Mouse (Mus musculus) heart, embryonic 15.5 days (tissue): ENCODE results near the gene Nif3l1. TPM values are rescaled to one million over a fixed set of nuclear protein-coding genes. Genes with fewer than 3 reads are reported as not detected.

Experiments
- ATAC-seq: fragments of 200-750 bp; cut with Nextera tagmentation; replicated peaks from 2 replicates; pipeline ENCODE4 v1.8.0; 2017; ENCODE audit warnings: low read depth, moderate TSS enrichment; ENCODE audit not compliant: insufficient number of reproducible peaks, insufficient read depth, low FRiP score
- H3K27ac ChIP-seq: fragments of 300-500 bp; sonication (generic); 2 replicates; pipeline ENCODE4 v1.5.1; 2015; ENCODE audit warnings: mild to moderate bottlenecking, inconsistent platforms
- H3K27me3 ChIP-seq: fragments of 300-500 bp; sonication (generic); 2 replicates; pipeline ENCODE4 v1.6.1; 2015; ENCODE audit warnings: inconsistent platforms
- H3K36me3 ChIP-seq: fragments of 300-500 bp; sonication (generic); 2 replicates; pipeline ENCODE4 v1.6.1; 2015; ENCODE audit warnings: mild to moderate bottlenecking, inconsistent platforms
- H3K4me1 ChIP-seq: fragments of 300-500 bp; sonication (generic); replicated peaks from 2 replicates; pipeline ENCODE4 v1.6.1; 2015; ENCODE audit warnings: inconsistent platforms
- H3K4me2 ChIP-seq: fragments of 300-500 bp; sonication (generic); 2 replicates; pipeline ENCODE4 v1.6.1; 2015; ENCODE audit warnings: inconsistent platforms, mild to moderate bottlenecking, moderate library complexity
- H3K4me3 ChIP-seq: fragments of 300-500 bp; sonication (generic); 2 replicates; pipeline ENCODE4 v1.5.1; 2015; ENCODE audit warnings: mild to moderate bottlenecking, inconsistent platforms
- H3K9ac ChIP-seq: fragments of 300-500 bp; sonication (generic); 2 replicates; pipeline ENCODE4 v1.6.1; 2015; ENCODE audit warnings: mild to moderate bottlenecking, inconsistent platforms
- H3K9me3 ChIP-seq: fragments of 300-500 bp; sonication (generic); replicated peaks from 2 replicates; pipeline ENCODE4 v1.6.1; 2016; ENCODE audit warnings: inconsistent platforms
- WGBS: fragments of 180-500 bp; shearing (Covaris S2); methylation state at CpG from one replicate; pipeline ENCODE4 v1.1.7; 2015; ENCODE audit warnings: mixed read lengths; 5-methylcytosine and 5-hydroxymethylcytosine counted together
- polyA plus RNA-seq: library from polyadenylated mRNA; unstranded; fragments of >200 nt; fragmentation: Nextera tagmentation; extraction: Ambion mirVana; gene quantifications from 2 replicates; pipeline ENCODE4 v1.2.1, GENCODE M21; 2015

Gene Nif3l1
- polyA plus RNA-seq: 21.2 and 25.0 TPM in 2 replicates

DNA sequence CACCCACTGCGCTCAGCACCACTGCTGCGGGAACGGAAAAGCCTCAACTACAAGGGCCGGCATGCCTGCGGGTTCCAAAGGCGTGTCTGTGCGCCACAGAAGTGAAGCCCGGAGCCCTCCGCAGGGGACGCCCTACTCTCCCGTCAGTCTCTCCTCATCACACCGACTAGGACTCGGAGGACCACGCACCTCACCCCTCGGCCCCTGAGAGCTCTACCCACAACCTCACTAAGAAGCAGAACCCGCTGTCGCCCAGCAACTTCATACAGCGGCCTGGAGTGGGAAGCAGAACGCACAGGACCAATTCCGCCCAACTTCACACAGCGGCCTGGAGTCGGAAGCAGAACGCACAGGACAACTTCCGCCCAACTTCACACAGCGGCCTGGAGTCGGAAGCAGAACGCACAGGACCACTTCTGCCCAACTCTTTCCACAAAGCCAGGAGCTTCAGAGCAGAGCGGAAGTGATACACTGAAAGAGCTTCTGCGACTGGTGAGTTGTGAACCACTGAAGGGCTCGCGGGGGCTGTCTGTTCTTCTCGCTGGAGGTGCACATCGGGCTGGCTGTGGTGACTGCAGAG, at the start of gene Nif3l1, which contains the start of gene Ppil3:
TSS of gene Nif3l1 (plus strand) at position 9 of the 580 bp plus-strand sequence.
TSS of gene Ppil3 (minus strand) at position 344 of the 580 bp plus-strand sequence.
- Histone ChIP-seq H3K27me3 (no peaks in the 10 kb centered on the region), H3K9me3 (no peaks in the 10 kb centered on the region), H3K27ac (peak within 1 kb of the TSS; percentile 89), H3K36me3 (peaks cover 20% of the 10 kb centered on the region), H3K4me3 (peak within 1 kb of the TSS; percentile 65), H3K9ac (peak within 1 kb of the TSS; percentile 70), H3K4me1 (peaks cover 19% of the 10 kb centered on the region), H3K4me2 (peak within 1 kb of the TSS; percentile 85)
- WGBS: 0% methylated on average over 33 of the region's 33 CpGs
- ATAC-seq: peak; percentile 93

GRCm38 (mm10) chr1:58395341-58395740, 49.6 kb upstream of the Nif3l1 start:
- Histone ChIP-seq H3K9ac (no peak overlapping the region), H3K27ac (no peak overlapping the region), H3K27me3 (no peaks in the 10 kb centered on the region), H3K9me3 (no peaks in the 10 kb centered on the region), H3K4me1 (peaks cover 19% of the 10 kb centered on the region), H3K4me3 (no peak overlapping the region), H3K4me2 (no peak overlapping the region), H3K36me3 (peaks cover 51% of the 10 kb centered on the region)
- WGBS: 88% methylated on average over 3 of the region's 3 CpGs
- no peak for ATAC-seq

DNA sequence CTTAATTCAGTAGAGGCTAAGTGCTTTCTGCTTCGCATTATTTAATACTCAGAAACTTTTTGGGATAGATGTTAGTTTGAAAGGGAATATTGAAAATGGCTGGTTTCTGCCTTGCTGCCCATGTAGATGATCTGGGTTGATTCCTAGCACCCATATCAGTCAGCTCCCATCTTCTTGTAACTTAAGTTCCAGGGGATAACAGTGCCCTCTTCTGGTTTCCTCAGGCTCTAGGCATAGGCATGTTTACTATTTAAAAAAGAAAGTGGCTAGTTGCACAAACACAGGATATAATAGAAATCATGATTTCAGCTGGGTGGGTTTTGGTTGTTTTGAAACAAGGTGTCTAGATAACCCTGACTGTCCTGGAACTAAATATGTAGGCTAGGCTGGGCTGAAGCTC, 48.8 kb upstream of the Nif3l1 start:
- Histone ChIP-seq H3K9me3 (no peaks in the 10 kb centered on the region), H3K27me3 (no peaks in the 10 kb centered on the region), H3K4me1 (peaks cover 18% of the 10 kb centered on the region), H3K4me3 (no peak overlapping the region), H3K9ac (no peak overlapping the region), H3K27ac (no peak overlapping the region), H3K36me3 (peaks cover 60% of the 10 kb centered on the region), H3K4me2 (no peak overlapping the region)
- ATAC-seq: no peak
- 97% methylated on average over 1 of the region's 1 CpGs for WGBS

GRCm38 (mm10) chr1:58397731-58398130, 47.2 kb upstream of the Nif3l1 start:
- no peak overlapping the region for H3K9ac ChIP-seq

GRCm38 (mm10) chr1:58401396-58401795, 43.6 kb upstream of the Nif3l1 start:
- Histone ChIP-seq H3K27me3 (no peaks in the 10 kb centered on the region), H3K9ac (no peak overlapping the region), H3K36me3 (peaks cover 80% of the 10 kb centered on the region), H3K9me3 (no peaks in the 10 kb centered on the region), H3K27ac (no peak overlapping the region), H3K4me3 (no peak overlapping the region), H3K4me1 (no peaks in the 10 kb centered on the region), H3K4me2 (no peak overlapping the region)
- WGBS: 89% methylated on average over 6 of the region's 6 CpGs
- no peak for ATAC-seq

More at GRCm38 (mm10) chr1:58397731-58398130, 47.2 kb upstream of the Nif3l1 start:
- Histone ChIP-seq H3K4me1 (peaks cover 10% of the 10 kb centered on the region; the same call in 1 of the 2 replicates), H3K27ac (no peak overlapping the region), H3K9me3 (no peaks in the 10 kb centered on the region), H3K4me3 (no peak overlapping the region), H3K4me2 (no peak overlapping the region), H3K27me3 (no peaks in the 10 kb centered on the region), H3K36me3 (peaks cover 74% of the 10 kb centered on the region)
- ATAC-seq: no peak
- WGBS: 89% methylated on average over 6 of the region's 6 CpGs

DNA sequence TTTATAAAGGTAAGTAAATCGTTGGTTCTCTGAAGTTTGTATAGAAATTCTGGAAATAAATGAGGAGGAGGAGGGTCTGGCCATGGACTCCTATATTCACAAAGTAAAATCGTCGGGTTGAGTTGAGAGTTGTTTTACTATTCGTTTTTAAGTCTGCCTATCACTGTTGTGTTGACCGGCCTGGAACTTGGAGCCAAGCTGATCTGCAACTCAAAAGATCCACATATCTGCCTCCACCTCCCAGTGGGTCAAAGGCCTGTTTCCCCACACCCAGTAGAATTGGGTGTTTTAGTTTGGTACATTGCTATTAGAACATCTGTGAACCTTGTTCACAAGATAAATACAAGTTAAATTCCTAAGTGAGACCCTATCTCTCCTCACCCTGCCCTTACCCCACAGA, 41.2 kb upstream of the Nif3l1 start:
- H3K36me3 ChIP-seq: peaks cover 67% of the 10 kb centered on the region
- no peak overlapping the region for H3K9ac ChIP-seq
- H3K4me3 ChIP-seq: no peak overlapping the region
- no peak overlapping the region for H3K4me2 ChIP-seq
- 94% methylated on average over 5 of the region's 5 CpGs for WGBS
- no peaks in the 10 kb centered on the region for H3K9me3 ChIP-seq
- H3K27ac ChIP-seq: no peak overlapping the region
- H3K27me3 ChIP-seq: no peaks in the 10 kb centered on the region
- no peaks in the 10 kb centered on the region for H3K4me1 ChIP-seq
- no peak for ATAC-seq

- Histone ChIP-seq H3K27ac (no peak overlapping the region), H3K9me3 (no peaks in the 10 kb centered on the region), H3K4me3 (no peak overlapping the region), H3K36me3 (peaks cover 59% of the 10 kb centered on the region), H3K4me1 (no peaks in the 10 kb centered on the region), H3K27me3 (no peaks in the 10 kb centered on the region), H3K9ac (no peak overlapping the region), H3K4me2 (no peak overlapping the region)
- 96% methylated on average over 7 of the region's 7 CpGs for WGBS
- ATAC-seq: no peak
Measured at GRCm38 (mm10) chr1:58407321-58407720, 37.6 kb upstream of the Nif3l1 start.

- H3K9ac ChIP-seq: no peak overlapping the region
- H3K27ac ChIP-seq: no peak overlapping the region
- ATAC-seq: no peak
- H3K4me1 ChIP-seq: no peaks in the 10 kb centered on the region
- no peaks in the 10 kb centered on the region for H3K27me3 ChIP-seq
- WGBS: 82% methylated on average over 6 of the region's 6 CpGs
- peaks cover 59% of the 10 kb centered on the region for H3K36me3 ChIP-seq
- H3K4me2 ChIP-seq: no peak overlapping the region
- H3K9me3 ChIP-seq: no peaks in the 10 kb centered on the region
- H3K4me3 ChIP-seq: no peak overlapping the region
Measured at GRCm38 (mm10) chr1:58408141-58408540, 36.8 kb upstream of the Nif3l1 start.

GRCm38 (mm10) chr1:58409553-58410197, 35.3 kb upstream of the Nif3l1 start:
- no peak for ATAC-seq
- Histone ChIP-seq H3K9ac (no peak overlapping the region), H3K4me3 (no peak overlapping the region), H3K27ac (no peak overlapping the region), H3K4me1 (no peaks in the 10 kb centered on the region), H3K4me2 (no peak overlapping the region), H3K9me3 (no peaks in the 10 kb centered on the region), H3K27me3 (no peaks in the 10 kb centered on the region), H3K36me3 (peaks cover 60% of the 10 kb centered on the region)
- 86% methylated on average over 5 of the region's 5 CpGs for WGBS

GRCm38 (mm10) chr1:58410198-58410588, 34.8 kb upstream of the Nif3l1 start:
- H3K27me3 ChIP-seq: no peaks in the 10 kb centered on the region
- no peak overlapping the region for H3K27ac ChIP-seq
- no peak overlapping the region for H3K4me2 ChIP-seq
- no peak for ATAC-seq
- H3K4me1 ChIP-seq: no peaks in the 10 kb centered on the region
- H3K9me3 ChIP-seq: no peaks in the 10 kb centered on the region
- H3K9ac ChIP-seq: no peak overlapping the region
- H3K4me3 ChIP-seq: no peak overlapping the region
- H3K36me3 ChIP-seq: peaks cover 64% of the 10 kb centered on the region
- 84% methylated on average over 3 of the region's 3 CpGs for WGBS

DNA sequence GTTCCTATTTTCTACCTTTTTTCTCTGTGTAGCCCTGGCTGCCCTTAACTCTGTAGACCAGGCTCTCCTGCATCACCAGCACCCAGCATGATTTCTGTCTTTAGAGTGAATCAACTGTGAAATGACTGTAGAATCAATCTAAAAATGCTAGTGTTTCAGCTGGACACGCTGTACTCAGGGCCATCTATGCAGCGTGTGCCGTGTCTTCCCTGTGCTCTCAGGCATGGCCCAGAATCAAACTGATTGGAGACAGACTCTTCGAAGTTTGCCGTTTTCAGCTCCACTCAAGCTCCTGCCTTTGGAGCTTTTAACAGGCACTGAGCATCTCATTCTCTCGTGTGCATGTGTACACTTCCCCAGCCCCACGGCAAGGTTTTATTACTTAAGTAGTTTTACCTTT, 34.2 kb upstream of the Nif3l1 start:
- H3K4me2 ChIP-seq: no peak overlapping the region
- no peak overlapping the region for H3K4me3 ChIP-seq
- no peak overlapping the region for H3K9ac ChIP-seq
- ATAC-seq: no peak
- H3K27ac ChIP-seq: no peak overlapping the region
- no peaks in the 10 kb centered on the region for H3K27me3 ChIP-seq
- no peaks in the 10 kb centered on the region for H3K4me1 ChIP-seq
- H3K9me3 ChIP-seq: no peaks in the 10 kb centered on the region
- H3K36me3 ChIP-seq: peaks cover 68% of the 10 kb centered on the region
- 85% methylated on average over 7 of the region's 7 CpGs for WGBS

- 0 out of 2 replicates have a peak, but pooled peaks cover 2% of the 10 kb centered on the region for H3K4me1 ChIP-seq
- H3K9ac ChIP-seq: no peak overlapping the region
- peaks cover 90% of the 10 kb centered on the region for H3K36me3 ChIP-seq
- H3K9me3 ChIP-seq: no peaks in the 10 kb centered on the region
- WGBS: 21% methylated on average over 1 of the region's 1 CpGs
- H3K27me3 ChIP-seq: no peaks in the 10 kb centered on the region
- no peak for ATAC-seq
- H3K4me3 ChIP-seq: no peak overlapping the region
- H3K27ac ChIP-seq: no peak overlapping the region
- H3K4me2 ChIP-seq: no peak overlapping the region
Measured at GRCm38 (mm10) chr1:58415442-58415841, 29.5 kb upstream of the Nif3l1 start.
